Mouse (Mus musculus): ENCODE data around the gene Arl6ip1.

- TF ChIP-seq CTCF (IDR thresholded peaks at IDR 0.05; ENCODE audit: extremely low read depth, insufficient read depth, insufficient read length, insufficient replicate concordance) (no peak), POLR2A (IDR thresholded peaks at IDR 0.05; ENCODE audit: low read depth, low read length) (no peak)
Observed at GRCm38 (mm10) chr7:118104458-118105052, 24.9 kb downstream of the Arl6ip1 start.
